Mouse (Mus musculus) MEL (cell line): ENCODE measurements at regions not wholly inside any gene's neighbourhood (a gene's known extent, or its start where the extent isn't known, plus 50 kb on each side); places are given as distances from the start of the nearest gene placed in this dataset.

Experiments
- EP300 ChIP-seq, 2 experiments: IDR thresholded peaks; 2 replicates each; pipeline ENCODE4 v1.6.1; 2011; ENCODE audit warnings: improper control_type of control experiment in 2 of 2, low read length in 2 of 2, low read depth in 1 of 2, mild to moderate bottlenecking in 1 of 2
- USF1 ChIP-seq: IDR thresholded peaks from 2 replicates; pipeline ENCODE4 v1.6.1; 2014; ENCODE audit warnings: low read depth, mild to moderate bottlenecking, inconsistent platforms, low read length, improper control_type of control experiment, moderate library complexity

- TF ChIP-seq EP300 (IDR thresholded peaks at IDR 0.05; ENCODE audit: low read depth in 1 of 2, low read length in 2 of 2) (no peak), USF1 (no peak)
Observed at GRCm38 (mm10) chr5:29920295-29920694, 92.6 kb upstream of the Il6 start.
